Mouse (Mus musculus) CH12.LX (cell line): ENCODE measurements around the gene Gm7534. TPM values are rescaled to one million over a fixed set of nuclear protein-coding genes. Genes with fewer than 3 reads are reported as not detected.
"Not testable (repeated sequence)": the region's sequence is repeated elsewhere in the genome, so short reads cannot be mapped to it uniquely, and the experiment has no call there.

ENCODE experiments used
- DNase-seq: peaks from one replicate; pipeline ENCODE4 v3.0.0-alpha.2; 2013; ENCODE audit errors: extremely low read depth
- H3K27ac ChIP-seq: 2 replicates; pipeline ENCODE4 v1.5.1; 2012; ENCODE audit warnings: low read depth, mild to moderate bottlenecking, control low read depth, moderate library complexity; ENCODE audit not compliant: insufficient read depth
- H3K27me3 ChIP-seq: replicated peaks from 2 replicates; pipeline ENCODE3; 2012; ENCODE audit warnings: inconsistent platforms
- H3K36me3 ChIP-seq, 2 experiments: replicated peaks in 1 of 2; 2 replicates each; pipeline versions ENCODE3 to v1.6.1; 2012; ENCODE audit warnings: inconsistent platforms in 1 of 2, low read length in 1 of 2, mild to moderate bottlenecking in 1 of 2, mixed read lengths in 1 of 2, moderate library complexity in 1 of 2; ENCODE audit not compliant: control insufficient read depth in 1 of 2, insufficient read depth in 1 of 2
- H3K4me1 ChIP-seq, 2 experiments: 2 replicates each; pipeline ENCODE4 v1.6.1; 2012; ENCODE audit warnings: inconsistent platforms in 1 of 2, moderate library complexity in 1 of 2; ENCODE audit not compliant: insufficient read depth in 2 of 2, control insufficient read depth in 1 of 2
- H3K4me2 ChIP-seq: 2 replicates; pipeline ENCODE4 v1.6.1; 2012; ENCODE audit warnings: low read depth, mild to moderate bottlenecking, control low read depth; ENCODE audit not compliant: poor library complexity, insufficient read depth, severe bottlenecking
- H3K4me3 ChIP-seq, 3 experiments: fragments of 150-350 bp in 1 of 3; sonication (generic) in 1 of 3; replicated peaks in 1 of 3; 2 replicates each; pipeline versions ENCODE3 to v1.5.1; 2011 to 2012; ENCODE audit warnings: low read depth in 2 of 3, low read length in 2 of 3, mild to moderate bottlenecking in 2 of 3, moderate library complexity in 2 of 3, control low read depth in 1 of 3, improper control_type of control experiment in 1 of 3, inconsistent platforms in 1 of 3, mixed read lengths in 1 of 3; ENCODE audit not compliant: poor library complexity in 1 of 3
- H3K79me2 ChIP-seq: replicated peaks from 2 replicates; pipeline ENCODE4 v1.6.1; 2012; ENCODE audit warnings: mild to moderate bottlenecking, moderate library complexity; ENCODE audit not compliant: control insufficient read depth, poor library complexity, insufficient read depth, severe bottlenecking; ENCODE audit errors: extremely low read depth
- H3K9ac ChIP-seq: 2 replicates; pipeline ENCODE4 v1.6.1; 2012; ENCODE audit warnings: low read depth, mild to moderate bottlenecking, control low read depth, moderate library complexity; ENCODE audit not compliant: insufficient read depth
- H3K9me3 ChIP-seq: replicated peaks from 2 replicates; pipeline ENCODE3; 2012; ENCODE audit warnings: low read length, inconsistent platforms, mixed read lengths
- CHD2 ChIP-seq: IDR thresholded peaks from 2 replicates; pipeline ENCODE4 v1.6.1; 2011; ENCODE audit warnings: low read length, improper control_type of control experiment
- CTCF ChIP-seq, 2 experiments: IDR thresholded peaks in 1 of 2; conservative IDR thresholded peaks in 1 of 2; 2 replicates each; pipeline ENCODE4 v1.5.1; 2011 to 2012; ENCODE audit warnings: low read depth in 2 of 2, low read length in 2 of 2, improper control_type of control experiment in 1 of 2, inconsistent platforms in 1 of 2, mild to moderate bottlenecking in 1 of 2, moderate library complexity in 1 of 2
- ETS1 ChIP-seq: conservative IDR thresholded peaks from 2 replicates; pipeline ENCODE4 v1.6.1; 2012; ENCODE audit warnings: low read depth, mild to moderate bottlenecking, inconsistent platforms, low read length, improper control_type of control experiment, moderate library complexity
- JUN ChIP-seq: IDR thresholded peaks from 2 replicates; pipeline ENCODE4 v1.6.1; 2011; ENCODE audit warnings: low read depth, mild to moderate bottlenecking, low read length, improper control_type of control experiment, moderate library complexity; ENCODE audit not compliant: insufficient read depth
- KAT2A ChIP-seq: IDR thresholded peaks from 2 replicates; pipeline ENCODE4 v1.6.1; 2012; ENCODE audit warnings: low read length, improper control_type of control experiment, inconsistent platforms; ENCODE audit not compliant: insufficient replicate concordance
- MAFK ChIP-seq: IDR thresholded peaks from 2 replicates; pipeline ENCODE4 v1.6.1; 2011; ENCODE audit warnings: low read length, improper control_type of control experiment; ENCODE audit not compliant: insufficient replicate concordance
- MXI1 ChIP-seq: IDR thresholded peaks from 2 replicates; pipeline ENCODE4 v1.6.1; 2011; ENCODE audit warnings: mild to moderate bottlenecking, low read depth, low read length, improper control_type of control experiment
- MYC ChIP-seq: IDR thresholded peaks from 2 replicates; pipeline ENCODE4 v1.6.1; 2011; ENCODE audit warnings: low read depth, mild to moderate bottlenecking, improper control_type of control experiment, low read length
- NELFE ChIP-seq: IDR thresholded peaks from 2 replicates; pipeline ENCODE4 v1.6.1; 2011; ENCODE audit warnings: low read depth, low read length, improper control_type of control experiment
- NRF1 ChIP-seq: IDR thresholded peaks from 2 replicates; pipeline ENCODE4 v1.6.1; 2014; ENCODE audit warnings: low read depth, mild to moderate bottlenecking, inconsistent platforms, low read length, improper control_type of control experiment, moderate library complexity
- POLR2A ChIP-seq: IDR thresholded peaks from 2 replicates; pipeline ENCODE4 v1.6.1; 2011; ENCODE audit warnings: low read depth, mild to moderate bottlenecking, improper control_type of control experiment, low read length
- POLR2AphosphoS2 ChIP-seq: IDR thresholded peaks from 2 replicates; pipeline ENCODE4 v1.6.1; 2011; ENCODE audit warnings: low read depth, low read length, improper control_type of control experiment
- RAD21 ChIP-seq: IDR thresholded peaks from 2 replicates; pipeline ENCODE4 v1.6.1; 2011; ENCODE audit warnings: low read depth, mild to moderate bottlenecking, low read length, improper control_type of control experiment, moderate library complexity
- TBP ChIP-seq: conservative IDR thresholded peaks from 2 replicates; pipeline ENCODE4 v1.6.1; 2011; ENCODE audit warnings: low read depth, low read length, improper control_type of control experiment
- TCF12 ChIP-seq: IDR thresholded peaks from 2 replicates; pipeline ENCODE4 v1.6.1; 2014; ENCODE audit warnings: low read depth, mild to moderate bottlenecking, inconsistent platforms, low read length, improper control_type of control experiment
- ZKSCAN1 ChIP-seq: IDR thresholded peaks from 2 replicates; pipeline ENCODE4 v1.6.1; 2012; ENCODE audit warnings: low read depth, inconsistent platforms, low read length, improper control_type of control experiment, borderline replicate concordance
- dilution Hi-C: fragments of 300-500 bp; cut with MboI; formaldehyde crosslinking; loops from 2 replicates; pipeline ENCODE4 v1.14.3; 2020; ENCODE audit warnings: low sequenced_read_pairs; ENCODE audit not compliant: extremely low pct_unique_long_range_greater_than_20kb, extremely low pct_ligation_motif_present
- in situ Hi-C: fragments of 300-500 bp; cut with MboI; formaldehyde crosslinking; loops from 3 replicates; pipeline ENCODE4 v1.14.3; 2019; ENCODE audit warnings: low sequenced_read_pairs, low pct_ligation_motif_present, low pct_unique_long_range_greater_than_20kb, mixed read lengths
- polyA plus RNA-seq: library from polyadenylated mRNA; unstranded; fragments of >175 nt; gene quantifications from 2 replicates; pipeline ENCODE4 v1.2.1, GENCODE M21; 2012; ENCODE audit warnings: low read depth; ENCODE audit not compliant: insufficient read length
- total RNA-seq, 2 experiments: library from RNA; depleted of rRNA; stranded (reverse); fragments of 300-350 nt in 1 of 2; fragments of >200 nt in 1 of 2; gene quantifications; 2 replicates each; pipeline ENCODE4 v1.2.3; 2012 to 2014

Gene Gm7534
- total and polyA plus RNA-seq, 3 experiments = not detected

DNA sequence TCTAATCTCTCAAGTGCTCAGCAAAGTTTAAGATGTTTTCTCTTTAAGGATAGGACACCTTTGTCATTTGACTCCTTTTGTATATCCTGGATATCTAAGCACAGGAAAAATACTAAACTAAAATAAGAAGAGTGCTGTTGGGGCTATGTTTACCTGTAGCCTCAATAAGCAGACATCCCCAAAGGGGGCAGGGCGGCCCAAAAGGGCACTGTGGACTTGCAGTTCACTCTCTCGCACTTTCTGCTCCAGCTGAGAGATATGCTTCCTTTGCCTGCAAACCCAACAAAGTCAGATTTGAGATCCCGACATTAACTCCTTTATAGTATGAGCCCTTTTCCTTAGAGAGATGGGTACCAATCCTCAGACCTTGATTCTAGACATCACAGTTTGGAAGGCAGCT lies 49.1 kb downstream of the Gm7534 start:
- Histone ChIP-seq H3K4me2 (no peak overlapping the region), H3K9me3 (no peaks in the 10 kb centered on the region), H3K79me2 (no peaks in the 10 kb centered on the region), H3K36me3 (peaks cover 36 to 78% of the 10 kb centered on the region in 2 experiments), H3K4me3 (no peak overlapping the region), H3K27ac (no peak overlapping the region), H3K27me3 (no peaks in the 10 kb centered on the region), H3K4me1 (no peaks in the 10 kb centered on the region), H3K9ac (no peak overlapping the region)
- TF ChIP-seq CTCF (conservative IDR thresholded peaks at IDR 0.05 in 1 of 2, IDR thresholded peaks at IDR 0.05 in 1 of 2; ENCODE audit: low read depth in 2 of 2, low read length in 2 of 2) (no peak), MAFK (no peak), TBP (no peak)
- no peak for DNase-seq
- dilution Hi-C loops = no loop called here
- in situ Hi-C loops = no loop called here

DNA sequence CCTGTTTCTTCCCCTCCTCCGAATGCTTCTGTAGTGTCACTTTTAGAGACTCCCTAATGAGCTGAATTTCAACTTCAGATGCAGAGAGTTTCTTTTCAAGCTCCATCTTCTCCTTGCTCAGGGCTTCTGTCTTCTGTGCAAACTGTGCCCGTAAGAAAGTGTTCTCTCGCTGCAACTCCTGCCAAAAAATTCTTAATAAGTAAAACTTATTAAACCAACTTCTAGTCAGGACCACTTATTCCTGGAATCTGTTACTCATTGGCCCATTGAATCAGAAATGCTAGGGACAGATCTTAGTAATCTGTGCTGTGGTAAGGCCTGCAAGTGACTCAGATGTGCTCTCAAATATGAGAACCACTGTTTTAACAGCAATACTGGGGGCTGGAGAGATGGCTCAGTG lies 50.7 kb downstream of the Gm7534 start:
- Histone ChIP-seq H3K27me3 (no peaks in the 10 kb centered on the region), H3K27ac (no peak overlapping the region), H3K9me3 (no peaks in the 10 kb centered on the region), H3K79me2 (no peaks in the 10 kb centered on the region), H3K36me3 (peaks cover 46 to 83% of the 10 kb centered on the region in 2 experiments), H3K4me1 (no peaks in the 10 kb centered on the region), H3K4me2 (no peak overlapping the region), H3K9ac (no peak overlapping the region), H3K4me3 (no peak overlapping the region)
- dilution Hi-C loops = no loop called here
- DNase-seq = no peak
- in situ Hi-C loops = no loop called here
- TF ChIP-seq RAD21 (no peak), ETS1 (no peak), JUN (no peak), KAT2A (no peak), MXI1 (no peak), ZKSCAN1 (no peak), NELFE (no peak), NRF1 (no peak), POLR2A (no peak)

DNA sequence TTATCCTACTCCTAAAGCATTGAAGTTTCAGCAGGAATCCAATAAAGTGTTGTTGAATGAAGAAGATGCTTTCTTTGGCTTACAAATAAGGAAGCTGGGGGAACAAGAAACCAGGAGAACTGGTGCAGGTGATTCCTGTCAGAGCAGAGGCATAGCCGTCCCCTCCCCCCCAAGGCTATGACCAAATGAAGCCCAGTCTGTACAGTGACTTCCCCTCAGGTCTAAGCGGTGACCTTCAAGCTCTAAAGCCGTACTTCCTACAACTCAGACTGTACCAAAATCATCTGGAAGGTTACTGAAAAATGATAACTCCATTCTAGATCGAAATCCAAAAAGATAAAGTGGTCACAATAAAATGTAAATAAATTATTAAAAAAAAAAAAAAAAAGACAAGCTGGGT lies 53.4 kb downstream of the Gm7534 start:
- no peaks in the 10 kb centered on the region for H3K79me2 ChIP-seq
- no peak for TF ChIP-seq MYC
- no peak for TF ChIP-seq ZKSCAN1
- no peak for TF ChIP-seq JUN
- TF ChIP-seq TBP = no peak
- no peak for TF ChIP-seq POLR2AphosphoS2
- no peak for TF ChIP-seq ETS1
- TF ChIP-seq CHD2 = no peak
- TF ChIP-seq TCF12 = no peak
- H3K27me3 ChIP-seq = no peaks in the 10 kb centered on the region
- H3K9me3 ChIP-seq = no peaks in the 10 kb centered on the region
- H3K4me3 ChIP-seq = no peak overlapping the region
- in situ Hi-C loops = no loop called here
- H3K27ac ChIP-seq = no peak overlapping the region
- no peak overlapping the region for H3K4me2 ChIP-seq
- H3K36me3 ChIP-seq = peaks cover 37 to 73% of the 10 kb centered on the region in 2 experiments
- no peak overlapping the region for H3K9ac ChIP-seq
- DNase-seq = no peak
- dilution Hi-C loops = no loop called here
- no peaks in the 10 kb centered on the region for H3K4me1 ChIP-seq

DNA sequence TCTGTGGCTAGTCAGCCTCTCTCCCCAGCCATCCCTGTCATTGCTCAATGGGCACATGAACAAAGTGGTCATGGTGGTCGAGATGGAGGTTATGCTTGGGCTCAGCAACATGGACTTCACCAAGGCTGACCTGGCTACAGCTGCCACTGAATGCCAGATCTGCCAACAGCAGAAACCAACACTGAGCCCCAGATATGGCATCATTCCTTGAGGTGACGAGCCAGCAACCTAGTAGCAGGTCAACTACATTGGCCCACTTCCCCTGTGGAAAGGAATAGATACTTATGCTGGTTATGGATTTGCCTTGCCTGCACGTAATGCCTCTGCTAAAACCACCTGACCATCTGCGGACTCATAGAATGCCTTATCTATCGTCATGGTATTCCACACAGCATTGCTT lies 58.5 kb downstream of the Gm7534 start:
- H3K79me2 ChIP-seq, H3K9me3 ChIP-seq, H3K4me3 ChIP-seq, H3K4me2 ChIP-seq, H3K27ac ChIP-seq, H3K4me1 ChIP-seq, H3K9ac ChIP-seq, H3K27me3 ChIP-seq, dilution Hi-C loops, DNase-seq, in situ Hi-C loops: not testable (repeated sequence)
- peaks cover 25 to 42% of the 10 kb centered on the region in 2 experiments for H3K36me3 ChIP-seq
